Mouse (Mus musculus) brain, embryonic 14.5 days (tissue): ENCODE results near the gene Hmga1. TPM values are rescaled to one million over a fixed set of nuclear protein-coding genes. Genes with fewer than 3 reads are reported as not detected.
A peak's percentile ranks its signal among the peaks of the same experiment; 100 is the strongest.

Source experiments
- DNase-seq: peaks from one replicate; pipeline ENCODE4 v3.0.0-alpha.2; 2011; ENCODE audit warnings: low read depth
- CTCF ChIP-seq: fragments of 200-500 bp; IDR thresholded peaks from 2 replicates; pipeline ENCODE4 v1.5.1; 2012; ENCODE audit warnings: inconsistent platforms, mild to moderate bottlenecking, moderate library complexity, borderline replicate concordance; ENCODE audit not compliant: insufficient read depth, insufficient read length; ENCODE audit errors: extremely low read depth
- POLR2A ChIP-seq: fragments of 200-500 bp; IDR thresholded peaks from 2 replicates; pipeline ENCODE4 v1.6.1; 2012; ENCODE audit warnings: mild to moderate bottlenecking, inconsistent platforms, borderline replicate concordance; ENCODE audit not compliant: poor library complexity, insufficient read depth, insufficient read length, severe bottlenecking; ENCODE audit errors: extremely low read depth
- polyA plus RNA-seq: library from polyadenylated mRNA; depleted of rRNA; stranded (reverse); fragments of >200 nt; gene quantifications from 2 replicates; pipeline ENCODE4 v1.2.3, GENCODE M21; 2012

Gene Hmga1
- polyA plus RNA-seq, 1 experiment = 130 TPM

DNA sequence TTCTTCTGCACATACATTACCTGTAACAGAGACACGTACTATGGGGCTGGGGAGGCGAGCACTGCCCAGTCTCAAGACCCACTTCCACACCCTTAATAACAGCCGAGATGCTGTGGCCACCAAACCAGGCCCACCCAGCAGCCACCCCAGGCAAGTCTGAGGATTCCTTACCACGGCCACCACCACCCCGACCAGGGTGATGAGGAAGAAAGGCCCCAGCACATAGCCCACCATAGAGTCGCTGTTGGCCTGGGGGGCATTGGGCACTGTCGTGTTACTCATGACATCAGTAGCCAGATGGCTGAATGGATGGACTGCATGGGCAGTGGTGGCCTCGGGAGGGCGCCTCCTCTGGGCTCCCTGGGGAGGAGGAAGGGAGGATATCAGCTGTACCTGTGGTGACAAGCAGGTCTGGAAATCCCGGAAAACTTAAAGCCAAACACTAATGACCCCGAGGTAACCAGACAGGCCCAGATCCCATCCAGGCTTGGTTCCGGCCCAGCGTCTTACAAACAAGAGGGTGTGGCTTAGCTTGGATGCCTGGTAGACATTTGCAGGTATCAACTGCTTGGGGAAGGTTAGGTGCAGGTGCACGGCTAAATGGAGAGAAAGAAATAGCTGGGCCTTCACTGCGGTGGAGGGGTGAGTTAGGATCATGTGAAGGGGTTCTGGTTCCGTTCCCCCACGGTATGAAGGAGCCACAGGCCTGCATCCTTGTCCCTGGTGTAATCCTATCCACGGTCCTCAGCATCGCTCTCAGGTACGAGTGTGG is 8.3 kb downstream of the Hmga1 start:
- no peak for DNase-seq
- TF ChIP-seq CTCF (0 out of 2 replicates have a peak, but pooled peaks have one; percentile 18), POLR2A (no peak)

DNA sequence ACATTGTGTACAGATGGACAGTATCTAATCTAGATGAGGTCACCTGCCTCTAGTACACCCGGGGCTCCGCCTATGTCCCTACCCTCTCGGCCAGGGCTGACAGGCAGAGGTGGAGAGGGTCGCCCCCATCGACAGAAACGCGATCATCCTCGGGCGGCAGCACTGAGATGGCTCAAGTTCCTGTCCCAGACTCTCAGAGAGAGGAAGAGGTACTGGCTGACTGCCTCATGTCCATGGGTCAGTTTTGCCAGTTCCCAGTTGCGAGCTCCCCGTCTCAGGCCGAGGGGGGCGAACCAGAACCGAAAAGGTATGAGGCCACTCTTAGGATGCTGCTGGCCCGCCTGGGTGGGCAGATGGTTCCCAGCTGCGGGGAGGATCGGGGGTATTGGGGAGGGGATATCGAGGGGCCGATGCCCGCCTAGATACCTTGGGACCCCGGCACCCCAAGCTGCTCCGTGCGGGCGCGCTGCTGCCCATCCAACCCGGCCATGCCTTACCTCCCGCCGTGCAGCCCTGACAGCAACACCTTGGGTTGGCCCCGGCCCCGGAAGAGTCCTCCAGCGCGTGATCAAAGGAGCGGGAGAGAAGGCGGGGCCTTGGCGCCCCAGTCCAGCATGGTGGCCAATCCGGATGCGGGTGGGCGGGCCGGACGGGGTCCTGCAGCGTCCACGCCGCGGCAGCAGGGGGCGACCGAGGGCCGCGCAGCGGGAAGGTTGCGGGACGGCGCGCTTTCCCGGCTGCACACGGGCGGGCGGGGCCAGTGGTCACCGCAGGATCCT is 9.1 kb downstream of the Hmga1 start, which contains the start of gene AI413582:
AI413582 (minus strand) TSS at position 594 of the 779 bp plus-strand sequence.
- no peak; the same call in 1 of the 2 replicates for TF ChIP-seq POLR2A
- peak; percentile 86 for TF ChIP-seq CTCF
- DNase-seq = peak; percentile 96

GRCm38 (mm10) chr17:27565942-27566267 is 9.6 kb downstream of the Hmga1 start:
- TF ChIP-seq POLR2A (peak; percentile 68; the same call in 1 of the 2 replicates), CTCF (no peak)
- no peak for DNase-seq

- no peak for DNase-seq
- TF ChIP-seq CTCF (no peak), POLR2A (no peak)
Observed at GRCm38 (mm10) chr17:27568228-27568627, 11.9 kb downstream of the Hmga1 start.

- DNase-seq = no peak
- TF ChIP-seq CTCF (no peak), POLR2A (no peak)
Observed at GRCm38 (mm10) chr17:27571315-27571714, 15.0 kb downstream of the Hmga1 start.

- DNase-seq = no peak
- TF ChIP-seq CTCF (no peak), POLR2A (no peak)
Observed at GRCm38 (mm10) chr17:27573772-27574320, 17.5 kb downstream of the Hmga1 start.

- TF ChIP-seq CTCF (no peak), POLR2A (no peak)
- DNase-seq = peak; percentile 50
Observed at GRCm38 (mm10) chr17:27574470-27575115, 18.3 kb downstream of the Hmga1 start.

DNA sequence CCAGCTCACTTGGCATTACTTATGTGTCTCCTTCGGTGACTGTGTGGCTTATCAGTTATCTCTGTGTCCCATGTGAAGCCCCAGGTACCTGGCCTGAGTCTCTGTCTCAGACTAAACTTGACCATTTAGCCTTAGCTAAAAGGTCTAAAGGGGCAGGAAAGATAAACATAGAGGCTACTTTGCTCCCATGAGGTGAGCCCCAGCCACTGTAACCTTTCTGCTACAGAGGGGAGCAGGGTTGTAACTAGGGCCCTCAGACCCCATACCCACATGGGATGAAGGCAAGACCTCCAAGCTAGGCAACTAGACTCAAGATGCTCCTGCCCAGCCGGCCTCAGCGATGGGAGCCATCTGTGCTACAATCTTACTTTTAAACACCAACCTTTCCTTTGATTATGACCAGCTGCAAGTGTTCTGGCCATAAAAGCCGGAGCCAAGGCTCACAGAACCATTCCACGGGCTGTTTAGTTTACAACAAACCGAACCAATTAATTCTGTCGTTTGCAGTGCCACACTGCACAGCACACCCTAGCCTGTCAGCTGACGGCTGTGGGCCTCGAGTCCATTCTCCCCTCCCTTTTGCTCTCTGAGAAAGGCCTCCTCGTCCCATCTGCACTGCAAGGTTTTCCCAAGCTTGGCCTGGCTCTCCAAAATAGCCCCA is 18.9 kb downstream of the Hmga1 start:
- no peak for DNase-seq

GRCm38 (mm10) chr17:27576056-27576455 is 19.8 kb downstream of the Hmga1 start:
- TF ChIP-seq POLR2A (no peak), CTCF (no peak)
- no peak for DNase-seq

More for the DNA sequence above, 18.9 kb downstream of the Hmga1 start:
- no peak for TF ChIP-seq POLR2A
- TF ChIP-seq CTCF = no peak

- no peak for DNase-seq
- TF ChIP-seq POLR2A (no peak), CTCF (peak; percentile 37; the same call in 1 of the 2 replicates)
Observed at GRCm38 (mm10) chr17:27577468-27577867, 21.2 kb downstream of the Hmga1 start.
